Mouse (Mus musculus) CH12F3 (cell line): ENCODE measurements around the gene Zmiz1.

ENCODE experiments used
- in situ Hi-C: fragments of 300-500 bp; cut with MboI; formaldehyde crosslinking; loops from 2 replicates; pipeline ENCODE4 v1.14.3; 2020; ENCODE audit warnings: low sequenced_read_pairs

Gene Zmiz1

DNA sequence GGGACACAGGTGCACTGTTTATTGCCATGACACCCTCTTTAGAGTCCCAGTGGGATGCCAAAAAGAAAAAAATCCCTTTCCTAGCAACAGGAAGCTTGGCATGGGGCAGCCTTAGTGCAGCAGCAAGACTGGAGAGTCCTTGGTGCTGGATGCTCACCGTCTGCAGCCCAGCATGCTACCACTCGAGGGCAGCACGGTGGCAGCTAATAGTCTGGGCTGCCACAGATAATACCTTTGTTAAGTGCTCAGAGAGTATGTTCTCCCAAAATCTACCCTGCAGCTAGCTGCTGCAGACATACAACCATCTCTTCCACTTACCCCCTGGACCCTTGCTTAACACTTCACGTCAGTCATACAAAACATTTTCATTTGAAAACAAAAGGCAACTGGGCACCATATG, 254.5 kb downstream of the Zmiz1 start:
- in situ Hi-C loops, result no loop called here
